Mouse (Mus musculus): Measurements from ENCODE around the gene Vwa3a.
A peak's percentile ranks its signal among the peaks of the same experiment; 100 is the strongest.

Vwa3a gene

GRCm38 (mm10) chr7:120739018-120739417 lies at the start of gene Vwa3a:
TSS of gene Vwa3a (plus strand) at chr7:120739318.
- no peak for DNase-seq

GRCm38 (mm10) chr7:120690634-120691033 lies 48.5 kb upstream of the Vwa3a start:
- DNase-seq: peak; percentile 28 to 37

- DNase-seq: no peak
Measured at GRCm38 (mm10) chr7:120693831-120694375, 45.2 kb upstream of the Vwa3a start.

DNA sequence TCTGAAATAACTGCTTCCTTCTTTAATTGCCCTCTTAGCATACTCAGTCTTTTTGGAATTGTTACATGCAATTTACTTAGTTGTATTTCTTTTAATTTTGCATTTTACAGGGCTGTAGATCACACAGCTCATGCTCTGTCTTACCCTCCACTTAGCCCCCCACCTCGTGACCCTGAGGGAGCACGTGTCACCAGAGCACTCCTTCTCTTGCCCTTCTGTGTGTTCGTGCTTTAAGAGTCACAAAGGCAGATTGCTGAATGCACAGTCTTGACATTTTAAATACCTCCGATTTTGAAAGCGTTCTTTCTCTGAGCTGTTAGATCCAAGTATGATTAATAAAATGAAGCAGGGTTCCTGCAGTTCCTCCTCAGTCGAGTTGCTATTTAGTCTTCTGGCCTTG lies 43.9 kb upstream of the Vwa3a start:
- no peak for DNase-seq

GRCm38 (mm10) chr7:120695641-120696040 lies 43.5 kb upstream of the Vwa3a start:
- DNase-seq: no peak

DNA sequence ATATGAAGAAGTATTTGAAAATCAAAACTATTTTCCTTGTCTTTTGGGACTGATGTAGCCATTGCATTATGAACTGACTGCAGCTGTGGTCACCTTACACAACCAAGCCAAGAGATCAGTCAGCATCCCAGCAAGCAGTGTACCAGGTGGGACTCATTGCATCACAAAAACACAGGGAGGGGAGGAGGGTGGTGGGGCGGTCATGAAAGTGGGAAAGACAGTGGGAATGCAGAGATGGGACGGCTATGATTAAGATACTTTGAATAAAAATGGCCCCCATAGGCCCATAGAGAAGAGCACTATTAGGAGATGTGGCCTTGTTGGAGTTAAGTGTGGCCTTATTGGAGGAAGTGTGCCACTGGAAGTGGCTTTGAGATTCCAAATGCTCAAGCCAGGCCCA lies 42.8 kb upstream of the Vwa3a start:
- no peak for DNase-seq

GRCm38 (mm10) chr7:120699586-120699985 lies 39.5 kb upstream of the Vwa3a start:
- no peak for DNase-seq

- peak in 1 of 2 experiments; percentile 25 for DNase-seq
Measured at GRCm38 (mm10) chr7:120703888-120704287, 35.2 kb upstream of the Vwa3a start.

DNA sequence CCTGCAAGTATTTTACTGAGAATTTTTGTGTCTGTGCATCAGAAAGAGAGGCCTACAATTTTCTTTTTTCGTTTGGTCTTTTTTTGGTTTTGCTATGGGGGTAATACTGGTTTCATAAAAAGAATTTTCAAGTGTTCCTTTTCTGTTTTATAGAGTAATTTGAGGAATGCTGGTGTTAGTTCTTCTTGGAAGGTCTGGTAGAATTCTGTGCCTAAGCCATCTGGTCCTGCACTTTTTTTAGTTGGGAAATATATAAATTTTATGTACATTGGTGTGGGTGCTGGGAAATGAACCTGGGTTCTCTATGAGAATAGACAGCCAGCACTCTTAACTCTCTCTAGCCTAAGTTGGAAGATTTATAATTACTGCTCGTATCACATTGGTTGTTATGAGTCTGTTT lies 27.0 kb upstream of the Vwa3a start:
- no peak for DNase-seq

DNA sequence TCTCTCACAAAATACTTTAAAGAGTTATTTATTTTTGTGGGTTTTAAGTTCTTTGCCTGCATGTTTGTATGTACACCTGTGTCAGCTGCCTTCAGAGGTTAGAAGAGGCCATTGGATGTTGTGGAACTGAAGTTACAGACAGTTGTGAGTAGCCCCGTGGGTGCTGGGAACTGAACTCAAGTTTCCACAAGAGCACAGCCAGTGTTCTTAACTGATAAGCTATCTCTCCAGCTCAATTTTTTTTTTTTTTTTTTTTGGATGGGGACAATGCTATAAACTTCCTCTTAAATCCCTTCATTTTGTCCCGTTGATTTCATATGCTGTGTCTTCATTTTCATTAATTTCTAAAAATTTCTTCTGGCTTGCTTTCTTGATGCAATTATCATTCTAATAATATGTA lies 25.9 kb upstream of the Vwa3a start:
- DNase-seq: no peak

DNA sequence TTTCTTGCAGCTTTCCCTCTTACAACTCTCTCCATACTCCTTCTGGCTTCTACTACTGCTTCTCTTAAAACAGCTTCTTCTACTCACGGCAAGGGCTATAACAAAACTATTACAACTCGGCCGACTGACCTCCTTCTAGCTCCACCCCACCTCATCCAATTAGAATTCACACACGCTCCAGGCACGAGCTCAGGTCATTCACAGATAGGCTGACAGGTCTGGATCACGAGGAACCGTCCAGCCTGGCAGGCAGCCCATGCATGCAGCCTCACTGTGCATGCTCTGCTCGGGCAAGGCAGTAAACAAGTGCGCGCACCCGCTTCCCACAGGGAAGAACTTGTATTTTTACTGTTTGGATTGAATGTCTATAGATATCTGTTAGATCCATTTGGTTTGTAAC lies 25.2 kb upstream of the Vwa3a start:
- peak in 1 of 2 experiments; percentile 12 for DNase-seq

DNA sequence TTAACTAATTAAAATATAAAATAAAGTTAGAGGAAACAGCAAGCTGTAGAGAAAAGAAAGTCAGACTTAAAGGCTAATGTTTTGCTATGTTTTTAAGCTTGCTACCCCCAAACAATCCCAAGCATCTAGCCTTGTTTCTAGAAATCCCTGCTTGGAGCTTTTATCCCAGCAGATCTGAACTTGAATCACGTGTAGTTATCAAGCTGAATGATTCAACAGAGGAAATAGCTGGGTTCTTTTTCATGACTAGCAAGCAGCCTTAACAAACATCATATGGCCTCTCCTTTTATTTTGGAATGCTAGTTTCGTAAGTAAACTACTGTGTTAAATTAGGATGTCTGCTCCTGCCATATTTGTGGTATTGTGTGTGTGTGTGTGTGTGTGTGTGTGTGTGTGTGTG lies 21.9 kb upstream of the Vwa3a start:
- no peak for DNase-seq

DNA sequence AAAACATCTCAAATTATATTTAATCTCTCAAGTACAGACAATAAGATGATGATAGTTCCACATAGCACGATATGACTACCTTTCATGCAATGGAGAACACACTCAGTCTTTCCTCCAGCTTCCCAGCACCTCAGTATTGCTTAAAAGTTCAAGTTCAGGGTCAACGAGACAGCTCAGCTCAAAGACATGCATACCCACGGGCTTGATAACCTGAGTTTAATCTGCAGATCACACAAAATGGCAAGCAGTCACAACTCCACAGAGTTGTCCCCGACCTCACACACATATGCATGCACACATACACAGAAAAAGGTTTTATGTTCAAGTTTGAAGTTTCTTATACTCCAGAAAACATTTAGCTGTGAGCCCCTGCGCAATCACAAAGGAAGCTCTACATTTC lies 18.1 kb upstream of the Vwa3a start:
- no peak for DNase-seq

DNA sequence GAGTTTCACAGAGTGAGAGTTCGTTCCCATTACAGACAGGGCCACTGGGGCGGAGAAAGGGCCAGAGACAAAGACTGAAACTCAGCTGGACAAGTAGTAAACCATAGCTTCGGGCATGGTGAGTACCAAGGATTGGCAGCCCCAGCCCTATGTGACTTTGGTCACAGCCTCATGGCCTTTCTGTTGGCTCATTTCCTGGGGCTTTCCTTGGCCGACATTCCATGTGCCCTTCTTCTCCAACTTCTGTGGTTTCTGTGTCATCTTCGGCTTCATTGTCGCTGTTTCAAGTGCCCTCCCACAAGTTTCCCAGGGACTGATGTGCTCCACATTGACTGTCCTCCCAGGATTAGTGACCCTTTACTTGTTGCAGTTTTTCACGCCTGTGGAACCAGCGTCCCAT lies 17.7 kb upstream of the Vwa3a start:
- DNase-seq: no peak

DNA sequence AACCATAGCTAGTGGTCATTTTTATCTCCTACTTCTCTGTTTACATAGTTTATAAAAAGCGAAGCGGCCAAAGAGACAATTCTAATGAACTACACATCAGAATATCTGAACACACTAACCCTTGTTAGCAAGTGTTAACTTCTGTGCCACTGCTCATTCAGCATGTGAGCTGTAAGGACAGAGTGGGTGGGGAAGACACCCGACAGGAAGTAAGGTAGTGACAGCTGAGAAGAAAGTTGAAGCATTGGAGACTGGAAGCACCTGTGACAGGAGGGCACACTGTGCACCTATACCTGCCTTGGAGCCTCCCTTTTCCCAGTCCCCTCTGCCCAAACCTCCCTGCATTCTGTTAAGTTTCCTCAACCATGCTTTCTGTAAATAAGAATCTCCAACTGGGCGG lies 17.1 kb upstream of the Vwa3a start:
- DNase-seq: no peak

DNA sequence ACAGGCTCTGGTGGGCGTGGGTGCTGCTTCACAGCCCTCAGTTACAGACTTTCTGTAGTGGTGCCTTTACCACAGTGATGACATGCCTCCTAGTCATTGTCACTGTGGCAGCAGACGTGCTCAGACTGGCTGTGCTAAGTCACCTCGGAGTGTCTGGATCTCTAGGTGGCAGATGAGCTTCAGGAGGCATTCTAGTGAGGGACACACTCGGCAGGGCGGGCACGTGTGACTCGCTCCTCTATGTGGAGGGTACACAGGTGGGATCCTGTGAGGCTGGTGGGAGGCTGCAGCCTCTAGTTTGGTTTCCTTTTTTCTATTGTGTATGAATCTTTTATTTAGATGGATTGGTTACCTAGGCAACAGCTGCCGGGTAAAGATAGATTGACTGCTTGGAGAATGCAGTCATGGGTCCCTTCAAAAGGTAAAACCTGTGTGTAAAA lies 16.3 kb upstream of the Vwa3a start:
- no peak for DNase-seq

DNA sequence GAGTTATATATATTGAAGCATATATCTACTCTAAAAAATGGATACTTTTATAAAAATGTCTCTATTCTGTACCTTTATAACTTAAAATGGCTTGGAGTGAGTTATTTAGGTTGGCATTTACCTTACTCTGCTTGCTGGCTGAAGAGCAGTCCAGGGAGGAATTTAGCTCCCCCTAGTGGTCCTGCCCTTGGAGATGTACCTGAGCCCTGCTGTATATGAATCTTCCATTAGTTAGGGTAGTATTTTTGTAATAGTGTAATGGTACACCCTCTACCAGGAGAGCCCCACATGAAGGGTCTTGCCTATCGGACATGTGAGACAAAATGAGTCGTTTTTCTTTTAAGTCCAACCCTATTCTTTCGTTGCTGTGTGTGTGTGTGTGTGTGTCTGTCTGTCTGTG lies 11.5 kb upstream of the Vwa3a start:
- peak; percentile 48 to 58 for DNase-seq

DNA sequence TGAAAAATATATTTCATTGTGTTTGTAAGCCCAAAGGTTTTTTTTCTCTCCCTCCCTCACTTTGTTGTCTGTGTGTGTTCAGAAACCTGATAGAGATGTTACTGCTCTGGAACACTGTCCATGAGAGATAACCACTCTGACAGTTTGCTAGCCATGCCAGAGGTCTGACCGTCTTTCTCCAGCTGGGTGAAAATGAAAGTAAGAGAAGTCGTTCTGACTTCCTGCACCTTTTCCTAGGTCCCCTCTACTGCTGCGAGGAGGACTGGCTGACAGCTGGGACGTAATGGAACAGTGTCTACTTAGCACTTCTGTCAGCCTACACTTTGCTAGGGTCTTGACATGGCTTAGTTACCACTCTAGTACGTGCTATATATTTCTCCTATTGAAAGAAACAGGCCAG lies 9.5 kb upstream of the Vwa3a start:
- DNase-seq: no peak

DNA sequence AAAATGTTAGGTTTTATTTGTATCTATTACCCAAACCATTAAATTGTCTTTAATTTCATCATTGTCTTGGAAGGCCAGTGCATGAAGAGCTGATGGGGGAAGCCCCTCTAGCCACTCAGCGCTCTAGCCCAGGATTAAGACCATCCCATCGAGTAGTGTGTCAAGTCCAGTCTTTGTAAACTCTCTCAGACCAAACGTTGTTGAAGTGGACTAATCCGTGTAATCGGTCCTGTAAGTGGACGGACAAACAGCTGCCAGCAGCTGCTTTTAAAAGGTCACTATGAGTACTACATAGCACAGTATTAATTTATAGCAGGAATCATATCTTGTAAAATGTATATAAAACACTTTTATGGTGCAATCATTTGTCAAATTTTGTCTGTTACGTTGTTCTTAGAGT lies 6.2 kb upstream of the Vwa3a start:
- DNase-seq: no peak

DNA sequence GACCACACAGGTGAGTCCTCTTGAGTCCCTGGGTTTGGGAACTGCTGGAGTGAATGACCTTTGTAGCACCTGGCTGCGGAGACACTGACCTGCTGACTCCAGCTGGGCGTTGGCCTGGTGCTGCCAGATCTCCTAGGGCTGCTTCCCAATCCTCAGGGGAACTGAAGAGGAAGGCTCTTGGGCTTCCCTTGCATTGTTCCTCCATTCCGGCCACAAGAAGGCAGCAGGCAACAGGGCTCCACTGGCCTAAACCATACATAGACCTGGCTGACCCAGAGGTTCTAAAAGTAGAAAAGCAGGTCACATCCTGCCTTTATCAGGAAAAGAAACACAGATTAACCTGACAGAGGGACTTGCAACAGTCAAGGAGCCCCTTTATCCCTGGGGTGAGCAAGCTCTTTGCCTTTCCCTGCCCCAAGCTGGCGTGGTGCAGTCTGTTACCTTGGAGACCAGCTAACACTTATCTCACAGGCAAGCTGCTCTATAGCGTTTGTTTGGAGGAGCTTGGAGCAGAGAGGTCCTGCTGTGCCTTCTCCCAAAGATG lies 512 bp downstream of the Vwa3a start:
- DNase-seq: no peak

DNA sequence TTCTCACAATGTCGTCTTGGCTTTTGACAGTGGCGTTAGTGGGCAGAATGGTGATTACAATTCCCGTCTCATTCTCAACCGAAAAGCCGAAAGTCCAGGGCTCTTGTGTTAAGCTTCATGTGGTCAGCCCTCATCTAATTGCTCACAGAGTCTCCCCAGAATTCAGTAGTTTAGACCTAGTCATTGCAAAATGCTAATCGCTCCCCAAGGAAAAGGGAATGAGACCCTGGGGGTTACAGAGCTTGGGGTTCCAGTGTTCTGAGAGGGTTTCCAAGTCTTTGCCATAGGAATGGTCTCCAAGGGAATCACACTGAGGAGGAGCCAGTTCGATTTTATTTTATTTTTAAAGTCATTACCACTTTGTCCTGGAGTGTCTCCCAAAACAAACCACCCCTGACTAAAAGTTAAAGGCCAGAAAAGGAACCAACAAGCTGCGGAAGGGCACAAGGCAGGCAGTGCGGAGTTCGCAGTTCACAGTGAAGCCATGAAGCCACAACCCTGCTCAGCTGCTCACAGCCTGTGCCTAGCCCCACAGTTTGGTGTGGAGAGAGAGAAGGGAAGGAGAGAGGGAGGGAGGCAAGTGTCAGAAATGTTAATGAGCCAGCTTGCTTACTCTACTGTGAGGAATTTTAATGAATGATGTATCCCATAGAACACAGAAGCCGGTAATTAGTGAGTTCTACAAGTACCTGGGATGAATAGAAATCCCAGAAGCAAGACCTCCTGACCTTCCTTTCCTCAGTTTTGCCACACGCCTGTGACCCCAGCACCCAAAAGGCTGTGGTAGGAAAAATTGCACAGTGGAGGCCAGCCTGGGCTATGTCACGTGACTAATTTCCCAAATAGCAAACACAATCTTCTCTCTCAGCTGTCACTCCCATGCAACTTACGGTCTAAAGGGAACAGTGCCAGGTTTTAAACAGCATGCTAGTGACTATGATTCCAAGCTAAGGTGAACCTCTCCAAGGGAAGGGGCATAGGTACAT lies 4.5 kb downstream of the Vwa3a start:
- no peak for DNase-seq

GRCm38 (mm10) chr7:120744606-120745005 lies 5.5 kb downstream of the Vwa3a start:
- DNase-seq: no peak

GRCm38 (mm10) chr7:120746029-120746428 lies 6.9 kb downstream of the Vwa3a start:
- DNase-seq: no peak

DNA sequence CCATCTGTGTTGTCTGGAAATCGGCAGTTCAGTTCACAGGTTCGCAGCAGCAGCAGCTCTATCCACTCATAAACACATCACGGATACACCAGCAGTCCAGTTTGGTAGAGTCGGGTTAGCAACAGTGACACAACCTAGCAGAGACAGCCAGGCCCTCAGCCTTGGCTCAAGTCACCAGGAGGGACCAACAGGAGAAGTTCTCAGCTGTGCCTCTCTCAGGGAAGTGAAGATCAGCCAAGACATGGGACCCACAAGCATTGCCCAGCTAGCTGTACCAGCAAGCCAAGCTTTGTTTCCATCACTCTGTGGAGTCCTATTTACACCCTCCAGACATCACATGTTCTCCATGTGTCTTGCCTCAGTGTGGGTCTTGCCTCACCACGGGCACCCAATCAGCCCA lies 7.7 kb downstream of the Vwa3a start:
- DNase-seq: no peak

Data from cerebellum, postnatal 10 days (tissue).